Mouse (Mus musculus) liver, embryonic 15.5 days (tissue): ENCODE measurements around the gene Cdk2. TPM values are rescaled to one million over a fixed set of nuclear protein-coding genes. Genes with fewer than 3 reads are reported as not detected.

Experiments used
- ATAC-seq: fragments of 200-750 bp; cut with Nextera tagmentation; 2 replicates; pipeline ENCODE4 v1.8.0; 2017; ENCODE audit warnings: moderate number of reproducible peaks, mild to moderate bottlenecking, moderate library complexity; ENCODE audit not compliant: insufficient read depth
- H3K27ac ChIP-seq: fragments of 300-500 bp; sonication (generic); replicated peaks from 2 replicates; pipeline ENCODE4 v1.5.1; 2015; ENCODE audit warnings: mild to moderate bottlenecking, inconsistent platforms
- H3K27me3 ChIP-seq: fragments of 300-500 bp; sonication (generic); 2 replicates; pipeline ENCODE4 v1.6.1; 2015; ENCODE audit warnings: mild to moderate bottlenecking, inconsistent platforms
- H3K36me3 ChIP-seq: fragments of 300-500 bp; sonication (generic); replicated peaks from 2 replicates; pipeline ENCODE4 v1.6.1; 2015; ENCODE audit warnings: moderate library complexity, mild to moderate bottlenecking, inconsistent platforms
- H3K4me1 ChIP-seq: fragments of 300-500 bp; sonication (generic); replicated peaks from 2 replicates; pipeline ENCODE4 v1.6.1; 2015; ENCODE audit warnings: inconsistent platforms
- H3K4me2 ChIP-seq: fragments of 300-500 bp; sonication (generic); 2 replicates; pipeline ENCODE4 v1.6.1; 2015; ENCODE audit warnings: moderate library complexity, mild to moderate bottlenecking, inconsistent platforms
- H3K4me3 ChIP-seq: fragments of 300-500 bp; sonication (generic); replicated peaks from 2 replicates; pipeline ENCODE4 v1.5.1; 2015; ENCODE audit warnings: mild to moderate bottlenecking, inconsistent platforms
- H3K9ac ChIP-seq: fragments of 300-500 bp; sonication (generic); 2 replicates; pipeline ENCODE4 v1.6.1; 2015; ENCODE audit warnings: moderate library complexity, mild to moderate bottlenecking, inconsistent platforms
- H3K9me3 ChIP-seq: fragments of 300-500 bp; sonication (generic); replicated peaks from 2 replicates; pipeline ENCODE4 v1.6.1; 2016; ENCODE audit warnings: inconsistent platforms
- WGBS: fragments of 180-500 bp; shearing (Covaris S2); methylation state at CpG from one replicate; pipeline ENCODE4 v1.1.7; 2015; ENCODE audit warnings: mixed read lengths; ENCODE audit not compliant: insufficient replicate concordance; 5-methylcytosine and 5-hydroxymethylcytosine counted together
- polyA plus RNA-seq: library from polyadenylated mRNA; unstranded; fragments of >200 nt; fragmentation: Nextera tagmentation; extraction: Ambion mirVana; gene quantifications from 2 replicates; pipeline ENCODE4 v1.2.1, GENCODE M21; 2015

Cdk2 gene
- polyA plus RNA-seq, 1 experiment from 2014 or later = 56.6 TPM

GRCm38 (mm10) chr10:128702328-128703007, 2.4 kb downstream of the Cdk2 start:
- 52% methylated on average over 6 of the region's 6 CpGs for WGBS
- Histone ChIP-seq H3K4me2 (peak overlapping the region; percentile 75), H3K36me3 (peaks cover 58% of the 10 kb centered on the region), H3K9ac (no peak overlapping the region), H3K4me1 (peaks cover 62% of the 10 kb centered on the region), H3K9me3 (no peaks in the 10 kb centered on the region), H3K4me3 (no peak overlapping the region), H3K27ac (0 out of 2 replicates have a peak overlapping the region, but pooled peaks have one; percentile 16), H3K27me3 (no peaks in the 10 kb centered on the region)
- ATAC-seq = no peak

GRCm38 (mm10) chr10:128700712-128701111, 4.1 kb downstream of the Cdk2 start:
- Histone ChIP-seq H3K9me3 (no peaks in the 10 kb centered on the region), H3K27ac (no peak overlapping the region), H3K4me1 (peaks cover 66% of the 10 kb centered on the region), H3K36me3 (peaks cover 61% of the 10 kb centered on the region), H3K9ac (no peak overlapping the region), H3K4me2 (no peak overlapping the region), H3K4me3 (no peak overlapping the region), H3K27me3 (no peaks in the 10 kb centered on the region)
- 87% methylated on average over 5 of the region's 5 CpGs for WGBS
- ATAC-seq = no peak

GRCm38 (mm10) chr10:128699611-128700010, 5.2 kb downstream of the Cdk2 start:
- Histone ChIP-seq H3K27ac (no peak overlapping the region), H3K4me3 (no peak overlapping the region), H3K4me1 (peaks cover 69% of the 10 kb centered on the region), H3K36me3 (peaks cover 61% of the 10 kb centered on the region), H3K27me3 (no peaks in the 10 kb centered on the region), H3K9ac (no peak overlapping the region), H3K9me3 (no peaks in the 10 kb centered on the region), H3K4me2 (no peak overlapping the region)
- ATAC-seq = no peak
- WGBS = 46% methylated on average over 11 of the region's 11 CpGs

GRCm38 (mm10) chr10:128699006-128699405, 5.8 kb downstream of the Cdk2 start:
- Histone ChIP-seq H3K27me3 (no peaks in the 10 kb centered on the region), H3K4me3 (no peak overlapping the region), H3K9me3 (no peaks in the 10 kb centered on the region), H3K4me1 (peaks cover 71% of the 10 kb centered on the region), H3K27ac (no peak overlapping the region), H3K36me3 (peaks cover 61% of the 10 kb centered on the region), H3K4me2 (no peak overlapping the region), H3K9ac (no peak overlapping the region)
- WGBS = 77% methylated on average over 5 of the region's 5 CpGs
- ATAC-seq = no peak

- Histone ChIP-seq H3K36me3 (peaks cover 51% of the 10 kb centered on the region), H3K27me3 (no peaks in the 10 kb centered on the region), H3K4me1 (peaks cover 53% of the 10 kb centered on the region), H3K9ac (peak overlapping the region; percentile 15; the same call in 1 of the 2 replicates), H3K4me3 (peak overlapping the region; percentile 36; the same call in 1 of the 2 replicates), H3K4me2 (peak overlapping the region; percentile 68), H3K27ac (peak overlapping the region; percentile 91), H3K9me3 (no peaks in the 10 kb centered on the region)
- ATAC-seq = no peak
- 83% methylated on average over 6 of the region's 6 CpGs for WGBS
Measured at GRCm38 (mm10) chr10:128697072-128697725, 7.6 kb downstream of the Cdk2 start.

- ATAC-seq = peak; percentile 98
- Histone ChIP-seq H3K4me1 (peaks cover 51% of the 10 kb centered on the region), H3K9ac (peak within 1 kb of the TSS; percentile 96), H3K27ac (peak within 1 kb of the TSS; percentile 95), H3K9me3 (no peaks in the 10 kb centered on the region), H3K4me2 (peak within 1 kb of the TSS; percentile 73), H3K27me3 (no peaks in the 10 kb centered on the region), H3K36me3 (peaks cover 41% of the 10 kb centered on the region), H3K4me3 (peak within 1 kb of the TSS; percentile 89)
- whole genome bisulfite sequencing = under 1% methylated on average over 40 of the region's 40 CpGs
Measured at GRCm38 (mm10) chr10:128695992-128696807, 8.6 kb downstream of the Cdk2 start, which contains the start of gene Rab5b. Rab5b (minus strand) TSS chr10:128696264.

GRCm38 (mm10) chr10:128695411-128695991, 9.3 kb downstream of the Cdk2 start:
- WGBS = under 1% methylated on average over 22 of the region's 22 CpGs
- Histone ChIP-seq H3K4me1 (peaks cover 51% of the 10 kb centered on the region), H3K36me3 (peaks cover 34% of the 10 kb centered on the region), H3K4me3 (peak overlapping the region; percentile 89), H3K27ac (peak overlapping the region; percentile 95), H3K27me3 (no peaks in the 10 kb centered on the region), H3K9ac (peak overlapping the region; percentile 96), H3K4me2 (peak overlapping the region; percentile 73), H3K9me3 (no peaks in the 10 kb centered on the region)
- ATAC-seq = no peak

- H3K4me3 ChIP-seq = peak overlapping the region; percentile 79
- H3K4me2 ChIP-seq = peak overlapping the region; percentile 97
- H3K27ac ChIP-seq = peak overlapping the region; percentile 73
- peaks cover 6% of the 10 kb centered on the region for H3K36me3 ChIP-seq
- ATAC-seq = peak; percentile 6; the same call in 1 of the 2 replicates
- 1% methylated on average over 9 of the region's 9 CpGs for WGBS
- peak overlapping the region; percentile 69 for H3K9ac ChIP-seq
- peaks cover 19% of the 10 kb centered on the region for H3K4me1 ChIP-seq
- peaks cover 41% of the 10 kb centered on the region for H3K27me3 ChIP-seq
- no peaks in the 10 kb centered on the region for H3K9me3 ChIP-seq
Measured at GRCm38 (mm10) chr10:128674469-128675008, 30.3 kb downstream of the Cdk2 start.

- Histone ChIP-seq H3K27me3 (peaks cover 47% of the 10 kb centered on the region), H3K36me3 (peaks cover under 1% of the 10 kb centered on the region; the same call in 1 of the 2 replicates), H3K9me3 (no peaks in the 10 kb centered on the region), H3K4me3 (peak within 1 kb of the TSS; percentile 79), H3K4me2 (peak within 1 kb of the TSS; percentile 97), H3K4me1 (peaks cover 25% of the 10 kb centered on the region), H3K9ac (peak within 1 kb of the TSS; percentile 69), H3K27ac (peak within 1 kb of the TSS; percentile 73)
- WGBS = under 1% methylated on average over 60 of the region's 60 CpGs
- peak; percentile 95 for ATAC-seq
Measured at GRCm38 (mm10) chr10:128673763-128674468, 30.9 kb downstream of the Cdk2 start, which contains the start of gene Suox. Suox (minus strand) TSS chr10:128674073.

GRCm38 (mm10) chr10:128671148-128671547, 33.7 kb downstream of the Cdk2 start:
- ATAC-seq = no peak
- Histone ChIP-seq H3K36me3 (no peaks in the 10 kb centered on the region), H3K9ac (no peak overlapping the region), H3K4me2 (no peak overlapping the region), H3K9me3 (no peaks in the 10 kb centered on the region), H3K27ac (no peak overlapping the region), H3K27me3 (peaks cover 65% of the 10 kb centered on the region), H3K4me3 (no peak overlapping the region), H3K4me1 (peaks cover 32% of the 10 kb centered on the region)
- WGBS = 79% methylated on average over 9 of the region's 9 CpGs
